Mouse (Mus musculus) ES-Bruce4 (cell line): ENCODE measurements around the gene Adamts20.

ENCODE experiments used
- CTCF ChIP-seq: IDR thresholded peaks from one replicate; pipeline ENCODE4 v1.8.1; 2011; ENCODE audit warnings: low read depth, low read length
- POLR2A ChIP-seq: IDR thresholded peaks from one replicate; pipeline ENCODE4 v1.8.1; 2011; ENCODE audit warnings: low read length; ENCODE audit not compliant: insufficient read depth

GRCm38 (mm10) chr15:94494445-94494844 is 29.2 kb upstream of the Adamts20 start:
- TF ChIP-seq CTCF: no peak
- TF ChIP-seq POLR2A: no peak
